8 mouse cellular contexts compared by ENCODE assay signal in genomic region chr11:101083083-101083697, GRCm38 (mm10). TPM values are rescaled to one million over a fixed set of nuclear protein-coding genes. Genes with fewer than 3 reads are reported as not detected.
DNase-seq lines count a peak whose midpoint lies in the region; ATAC-seq and TF ChIP-seq lines count a peak whose summit lies in the region.

No protein-coding gene starts in this region.

- no peaks in the 10 kb centered on the region for H3K9me3 ChIP-seq in embryonic facial prominence, embryonic 12.5 days
- no peaks in the 10 kb centered on the region for H3K9me3 ChIP-seq in intestine, postnatal 0 days (ENCODE audit: control insufficient read depth)
- no peaks in the 10 kb centered on the region for H3K9me3 ChIP-seq in lung, postnatal 0 days (ENCODE audit: low read length)

- TF ChIP-seq CTCF in lung, adult 2 months (IDR thresholded peaks at IDR 0.05; ENCODE audit: insufficient read depth, low read length) = no peak
- no peak for TF ChIP-seq CTCF in intestine, postnatal 0 days (IDR thresholded peaks at IDR 0.05; ENCODE audit: low read depth)
- TF ChIP-seq CTCF in lung, postnatal 0 days (IDR thresholded peaks at IDR 0.05) = no peak; the same call in 1 of the 2 replicates

- WGBS in lung, adult 2 months = 24% methylated on average over 19 of the region's 19 CpGs
- 34% methylated on average over 19 of the region's 19 CpGs for WGBS in embryonic facial prominence, embryonic 12.5 days
- WGBS in intestine, postnatal 0 days = 29% methylated on average over 19 of the region's 19 CpGs
- WGBS in lung, postnatal 0 days = 22% methylated on average over 19 of the region's 19 CpGs

- no peak for TF ChIP-seq POLR2A in lung, adult 2 months (IDR thresholded peaks at IDR 0.05; ENCODE audit: borderline replicate concordance, extremely low read depth, low read depth, low read length)

- no peak for TF ChIP-seq EP300 in lung, postnatal 0 days (IDR thresholded peaks at IDR 0.05)

- peak overlapping the region; percentile 88 for H3K9ac ChIP-seq in embryonic facial prominence, embryonic 12.5 days
- peak overlapping the region; percentile 85 for H3K9ac ChIP-seq in intestine, postnatal 0 days (ENCODE audit: low read depth, low read length)
- H3K9ac ChIP-seq in lung, postnatal 0 days (replicated peaks; ENCODE audit: low read depth) = peak overlapping the region; percentile 75

- H3K4me2 ChIP-seq in embryonic facial prominence, embryonic 12.5 days (replicated peaks) = peak overlapping the region; percentile 90
- H3K4me2 ChIP-seq in intestine, postnatal 0 days (replicated peaks; ENCODE audit: low read depth) = peak overlapping the region; percentile 92
- H3K4me2 ChIP-seq in lung, postnatal 0 days (replicated peaks; ENCODE audit: low read depth, low read length) = peak overlapping the region; percentile 90

- peaks cover 35% of the 10 kb centered on the region for H3K27me3 ChIP-seq in embryonic facial prominence, embryonic 12.5 days
- H3K27me3 ChIP-seq in intestine, postnatal 0 days (replicated peaks; ENCODE audit: control insufficient read depth, insufficient read depth, low read length) = peaks cover 22% of the 10 kb centered on the region
- peaks cover 15% of the 10 kb centered on the region for H3K27me3 ChIP-seq in lung, postnatal 0 days (replicated peaks; ENCODE audit: insufficient read depth, low read length)

- H3K36me3 ChIP-seq in embryonic facial prominence, embryonic 12.5 days = peaks cover 15% of the 10 kb centered on the region
- H3K36me3 ChIP-seq in intestine, postnatal 0 days (ENCODE audit: control insufficient read depth, insufficient read depth) = peaks cover 4% of the 10 kb centered on the region; the same call in 1 of the 2 replicates
- no peaks in the 10 kb centered on the region for H3K36me3 ChIP-seq in lung, postnatal 0 days (ENCODE audit: insufficient read depth, low read length)

- peak overlapping the region; percentile 84 for H3K27ac ChIP-seq in embryonic facial prominence, embryonic 12.5 days
- peak overlapping the region; percentile 88 for H3K27ac ChIP-seq in intestine, postnatal 0 days (ENCODE audit: low read depth, low read length)
- peak overlapping the region; percentile 92 for H3K27ac ChIP-seq in lung, postnatal 0 days (ENCODE audit: low read length)

- DNase-seq in lung, adult 2 months = no peak
- DNase-seq in lung, postnatal 14 days = no peak
- peak; percentile 42 for DNase-seq in lung, postnatal 0 days (ENCODE audit: low spot score)
- no peak for DNase-seq in c-Kit-positive CD71-positive TER-119-positive erythroid progenitor cells, embryonic 14.5 days (ENCODE audit: low spot score)
- no peak for DNase-seq in thymus, adult 18-20 months
- no peak for DNase-seq in frontal cortex, postnatal 36 days (ENCODE audit: low spot score in 2 of 2)

- peak overlapping the region; percentile 87 for H3K4me3 ChIP-seq in lung, adult 2 months (replicated peaks; ENCODE audit: extremely low read depth, low read depth, low read length)
- peak overlapping the region; percentile 74 for H3K4me3 ChIP-seq in embryonic facial prominence, embryonic 12.5 days
- H3K4me3 ChIP-seq in intestine, postnatal 0 days (ENCODE audit: low read depth, low read length) = peak overlapping the region; percentile 65
- H3K4me3 ChIP-seq in lung, postnatal 0 days (ENCODE audit: low read depth, low read length) = peak overlapping the region; percentile 56

- ATAC-seq in embryonic facial prominence, embryonic 12.5 days (ENCODE audit: insufficient number of reproducible peaks, insufficient read depth, low FRiP score, low TSS enrichment) = peak; percentile 29; the same call in 1 of the 2 replicates
- ATAC-seq in intestine, postnatal 0 days = no peak
- ATAC-seq in lung, postnatal 0 days = no peak

- H3K4me1 ChIP-seq in lung, adult 2 months (ENCODE audit: control insufficient read depth, insufficient read depth, low read length) = peaks cover 12% of the 10 kb centered on the region
- peaks cover 37% of the 10 kb centered on the region for H3K4me1 ChIP-seq in embryonic facial prominence, embryonic 12.5 days
- peaks cover 17% of the 10 kb centered on the region for H3K4me1 ChIP-seq in intestine, postnatal 0 days (replicated peaks; ENCODE audit: control insufficient read depth, insufficient read depth, low read length)
- peaks cover 23% of the 10 kb centered on the region for H3K4me1 ChIP-seq in lung, postnatal 0 days (ENCODE audit: insufficient read depth, low read depth, low read length)

RNA-seq across cellular contexts. Expression of gene Coasy, which starts 0.8 kb away (rescaled TPM):
- polyA plus RNA-seq in lung, adult 2 months (2012; rRNA removed) = 40.2 and 43.9 TPM in 2 replicates
- polyA plus RNA-seq in embryonic facial prominence, embryonic 12.5 days (2016; fragmentation: Nextera tagmentation; extraction: Ambion mirVana) = 43.4 and 45.6 TPM in 2 replicates
- 28.0 TPM in 2 replicates for polyA plus RNA-seq in intestine, postnatal 0 days (2015; fragmentation: Nextera tagmentation; extraction: Ambion mirVana)
- 30.5 TPM in 2 replicates for polyA plus RNA-seq in lung, postnatal 0 days (2015; fragmentation: Nextera tagmentation; extraction: Ambion mirVana)

RNA-seq across cellular contexts. Expression of gene Mlx, which starts 3.9 kb away (rescaled TPM):
- 25.5 and 47.0 TPM in 2 replicates for polyA plus RNA-seq in lung, adult 2 months (2012; rRNA removed)
- polyA plus RNA-seq in embryonic facial prominence, embryonic 12.5 days (2016; fragmentation: Nextera tagmentation; extraction: Ambion mirVana) = 37.8 and 42.8 TPM in 2 replicates
- 93.3 and 96.4 TPM in 2 replicates for polyA plus RNA-seq in intestine, postnatal 0 days (2015; fragmentation: Nextera tagmentation; extraction: Ambion mirVana)
- polyA plus RNA-seq in lung, postnatal 0 days (2015; fragmentation: Nextera tagmentation; extraction: Ambion mirVana) = 42.5 and 44.5 TPM in 2 replicates

RNA-seq across cellular contexts. Expression of gene Hsd17b1, which starts 5.0 kb away (rescaled TPM):
- polyA plus RNA-seq in lung, adult 2 months (2012; rRNA removed) = 0.17 and 0.29 TPM in 2 replicates
- polyA plus RNA-seq in embryonic facial prominence, embryonic 12.5 days (2016; fragmentation: Nextera tagmentation; extraction: Ambion mirVana) = 0.15 TPM in 1 of 2 replicates, not detected in the other
- polyA plus RNA-seq in intestine, postnatal 0 days (2015; fragmentation: Nextera tagmentation; extraction: Ambion mirVana) = 0.08 TPM in 1 of 2 replicates, not detected in the other
- 0.10 and 0.17 TPM in 2 replicates for polyA plus RNA-seq in lung, postnatal 0 days (2015; fragmentation: Nextera tagmentation; extraction: Ambion mirVana)

RNA-seq across cellular contexts. Expression of gene Psmc3ip, which starts 12.0 kb away (rescaled TPM):
- polyA plus RNA-seq in lung, adult 2 months (2012; rRNA removed) = 1.5 and 2.1 TPM in 2 replicates
- 45.7 and 46.0 TPM in 2 replicates for polyA plus RNA-seq in embryonic facial prominence, embryonic 12.5 days (2016; fragmentation: Nextera tagmentation; extraction: Ambion mirVana)
- 9.1 and 10.5 TPM in 2 replicates for polyA plus RNA-seq in intestine, postnatal 0 days (2015; fragmentation: Nextera tagmentation; extraction: Ambion mirVana)
- polyA plus RNA-seq in lung, postnatal 0 days (2015; fragmentation: Nextera tagmentation; extraction: Ambion mirVana) = 9.8 and 10.4 TPM in 2 replicates

RNA-seq across cellular contexts. Expression of gene Naglu, which starts 13.4 kb away (rescaled TPM):
- polyA plus RNA-seq in lung, adult 2 months (2012; rRNA removed) = 32.2 and 33.5 TPM in 2 replicates
- 9.4 and 9.5 TPM in 2 replicates for polyA plus RNA-seq in embryonic facial prominence, embryonic 12.5 days (2016; fragmentation: Nextera tagmentation; extraction: Ambion mirVana)
- polyA plus RNA-seq in intestine, postnatal 0 days (2015; fragmentation: Nextera tagmentation; extraction: Ambion mirVana) = 25.6 and 25.8 TPM in 2 replicates
- 18.9 and 21.9 TPM in 2 replicates for polyA plus RNA-seq in lung, postnatal 0 days (2015; fragmentation: Nextera tagmentation; extraction: Ambion mirVana)
